Mouse (Mus musculus) frontal cortex, postnatal 14 days (tissue): ENCODE results near the gene Shc1.
"Not testable (repeated sequence)": the region's sequence is repeated elsewhere in the genome, so short reads cannot be mapped to it uniquely, and the experiment has no call there.

Experiments used
- DNase-seq, 2 experiments: peaks; one replicate each; pipeline ENCODE4 v3.0.0; 2022; ENCODE audit warnings: low spot score in 2 of 2

Gene Shc1

GRCm38 (mm10) chr3:89418861-89419250 lies 613 bp downstream of the Shc1 start:
- no peak for DNase-seq

- DNase-seq: no peak
Observed at GRCm38 (mm10) chr3:89419571-89419970, 1.3 kb downstream of the Shc1 start.

GRCm38 (mm10) chr3:89419981-89420380 lies 1.7 kb downstream of the Shc1 start:
- no peak for DNase-seq

GRCm38 (mm10) chr3:89420421-89420820 lies 2.2 kb downstream of the Shc1 start:
- no peak for DNase-seq

- peak; percentile 54 to 55 for DNase-seq
Observed at GRCm38 (mm10) chr3:89421002-89421774, 2.9 kb downstream of the Shc1 start.

- no peak for DNase-seq
Observed at GRCm38 (mm10) chr3:89421810-89422473, 3.7 kb downstream of the Shc1 start.

DNA sequence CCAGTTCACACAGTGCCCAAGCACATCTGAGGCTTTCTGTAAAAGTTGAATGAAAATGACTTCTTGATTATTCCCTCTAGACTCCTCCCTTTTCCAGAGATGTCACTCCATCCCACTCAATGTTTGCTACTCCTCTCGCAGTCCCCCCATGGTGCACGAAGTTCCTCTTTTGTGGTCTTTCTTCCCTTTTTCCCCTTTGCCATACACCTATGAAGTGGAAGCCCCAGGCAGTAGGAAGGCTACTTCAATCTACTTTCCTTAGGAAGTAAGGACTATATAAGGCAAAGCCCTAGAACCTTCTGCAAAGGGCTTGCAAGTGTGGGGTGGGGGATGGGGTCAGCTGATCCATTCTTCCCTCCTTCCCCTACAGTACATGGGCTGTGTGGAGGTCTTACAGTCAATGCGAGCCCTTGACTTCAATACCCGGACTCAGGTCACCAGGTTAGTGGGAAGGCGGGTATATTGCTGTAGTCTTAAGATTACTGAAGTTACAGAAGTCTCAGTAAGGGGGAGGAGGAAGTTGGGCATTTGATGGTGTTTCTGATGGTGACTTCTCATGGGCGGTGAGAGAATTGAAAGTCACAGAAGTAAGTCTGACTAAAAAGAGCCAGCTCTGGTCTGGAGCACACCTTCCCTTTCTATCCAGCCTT lies 4.4 kb downstream of the Shc1 start:
- no peak for DNase-seq

DNA sequence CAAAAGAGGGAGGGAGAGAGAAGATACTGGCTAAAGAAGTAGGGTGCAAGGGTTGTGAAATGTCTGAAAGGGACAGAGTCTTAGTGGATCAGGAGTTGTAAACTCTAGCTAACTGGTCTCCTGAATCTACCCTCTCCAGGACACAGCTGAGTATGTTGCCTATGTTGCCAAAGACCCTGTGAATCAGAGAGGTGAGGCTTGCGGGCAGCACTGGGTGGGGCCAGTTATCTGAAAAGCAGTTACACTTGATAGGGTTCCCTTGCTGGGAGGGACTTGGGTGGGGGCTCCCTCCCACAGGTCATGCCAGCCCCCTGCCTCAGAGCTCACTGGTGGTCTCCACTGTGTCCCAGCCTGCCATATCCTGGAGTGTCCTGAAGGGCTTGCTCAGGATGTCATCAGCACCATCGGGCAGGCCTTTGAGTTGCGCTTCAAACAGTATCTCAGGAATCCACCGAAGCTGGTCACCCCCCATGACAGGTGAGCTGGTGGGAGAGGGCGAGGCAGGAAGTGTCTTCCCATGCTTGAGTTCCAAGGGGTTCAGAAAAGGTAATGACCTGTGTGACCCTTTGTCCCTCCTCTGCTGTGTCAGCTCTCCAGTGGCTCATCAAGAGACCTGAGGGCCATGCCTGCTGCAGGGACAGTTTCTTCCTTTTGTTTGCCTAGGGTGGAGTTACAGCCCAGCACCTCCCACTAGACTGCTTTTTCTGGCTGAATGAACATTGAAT lies 6.3 kb downstream of the Shc1 start:
- no peak for DNase-seq

- no peak for DNase-seq
Observed at GRCm38 (mm10) chr3:89425141-89425525, 6.9 kb downstream of the Shc1 start.

DNA sequence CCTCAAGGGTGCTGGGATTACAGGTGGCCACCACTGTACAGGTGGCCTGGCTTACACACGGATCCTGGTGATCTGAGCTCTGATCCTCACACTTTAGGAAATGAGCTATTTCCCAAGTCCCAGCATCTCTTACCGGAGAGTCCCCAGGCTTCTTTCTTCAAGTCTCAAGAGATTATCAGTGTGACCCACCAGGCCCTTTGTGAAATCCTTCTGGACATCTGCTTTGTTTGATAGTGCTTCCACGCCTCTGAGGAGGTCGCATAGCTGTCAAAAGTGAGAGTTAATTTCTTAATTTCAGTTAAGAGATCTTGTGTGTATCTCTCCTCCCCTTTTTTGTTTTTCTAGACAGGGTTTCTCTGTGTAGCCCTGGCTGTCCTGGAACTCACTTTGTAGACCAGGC lies 7.6 kb downstream of the Shc1 start:
- no peak for DNase-seq

GRCm38 (mm10) chr3:89429021-89429420 lies 10.8 kb downstream of the Shc1 start:
- DNase-seq: not testable (repeated sequence)

- peak; percentile 92 to 93 for DNase-seq
Observed at GRCm38 (mm10) chr3:89430171-89431159, 12.2 kb downstream of the Shc1 start, which contains the start of gene Pygo2. Pygo2 (plus strand) TSS chr3:89430214.

DNA sequence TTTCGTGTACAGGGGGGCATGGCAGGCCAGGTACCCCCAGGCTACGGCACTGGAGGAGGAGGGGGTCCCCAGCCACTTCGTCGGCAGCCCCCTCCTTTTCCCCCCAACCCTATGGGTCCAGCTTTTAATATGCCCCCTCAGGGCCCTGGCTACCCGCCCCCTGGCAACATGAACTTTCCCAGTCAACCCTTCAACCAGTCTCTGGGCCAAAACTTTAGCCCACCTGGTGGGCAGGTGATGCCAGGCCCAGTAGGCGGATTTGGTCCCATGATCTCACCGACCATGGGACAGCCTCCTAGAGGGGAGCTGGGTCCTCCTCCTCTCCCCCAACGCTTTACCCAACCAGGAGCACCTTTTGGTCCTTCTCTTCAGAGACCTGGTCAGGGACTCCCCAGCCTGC lies 14.4 kb downstream of the Shc1 start:
- DNase-seq: no peak

DNA sequence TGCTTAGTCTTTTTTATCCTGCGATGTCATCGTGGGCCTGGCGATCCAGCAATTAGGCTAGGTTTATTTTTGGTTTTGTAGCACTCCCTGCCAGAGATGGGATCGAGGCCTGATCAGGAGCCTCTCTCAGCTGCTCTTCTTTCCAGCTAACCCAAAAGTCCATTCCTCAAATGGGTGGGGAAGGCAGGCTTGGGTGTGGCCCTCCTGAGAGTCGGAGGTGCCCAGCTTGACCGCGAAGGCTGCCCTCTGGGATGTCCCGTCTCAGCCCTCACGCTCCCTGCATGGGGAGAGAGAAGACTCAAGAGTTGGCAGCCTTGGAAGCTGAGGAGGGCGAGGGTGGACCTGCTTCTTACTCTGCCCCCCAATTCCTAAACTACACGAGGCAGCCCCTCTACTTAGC lies 16.3 kb downstream of the Shc1 start:
- no peak for DNase-seq

DNA sequence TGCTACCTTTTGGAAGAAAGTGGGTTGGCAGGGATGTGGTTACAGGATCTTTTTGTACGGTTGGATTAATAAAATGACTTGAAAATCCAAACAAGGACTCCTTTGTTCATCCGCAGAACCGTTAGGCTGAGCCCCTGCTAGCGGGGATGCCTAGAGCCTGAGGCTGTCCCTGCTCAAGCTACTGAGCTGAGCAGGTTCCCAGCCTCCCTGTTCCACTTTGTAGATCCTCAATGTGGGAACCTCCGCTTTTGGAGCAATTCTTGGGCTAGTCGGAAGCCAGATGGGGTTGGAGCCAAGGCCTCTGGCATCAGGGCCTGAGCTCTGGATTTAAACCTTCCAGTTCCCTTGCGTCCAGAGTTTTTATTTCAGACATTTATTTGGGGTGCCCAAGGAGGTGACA lies 16.8 kb downstream of the Shc1 start:
- DNase-seq: no peak

GRCm38 (mm10) chr3:89436176-89437113 lies 18.2 kb downstream of the Shc1 start, which contains the start of gene Pbxip1:
Pbxip1 (plus strand) TSS chr3:89436706.
- DNase-seq: no peak

DNA sequence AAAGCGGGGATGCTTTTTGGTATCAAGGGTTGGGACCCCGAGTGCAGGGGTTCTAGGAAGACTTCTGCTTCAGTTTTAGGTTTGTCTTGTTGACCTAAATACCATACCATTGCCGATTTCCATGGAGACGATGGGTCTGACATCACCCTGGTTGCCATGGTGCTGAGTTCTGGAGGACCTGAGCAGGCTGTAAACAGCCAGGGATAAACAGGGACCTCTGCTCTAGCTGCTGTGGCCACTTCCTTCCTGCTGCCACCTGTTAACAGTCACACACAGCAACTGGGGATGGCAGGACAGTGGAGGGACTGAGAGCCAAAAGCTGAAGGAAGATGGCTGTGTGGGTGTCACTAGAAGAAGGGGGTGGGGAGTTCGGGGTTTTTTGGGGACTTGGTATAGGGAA lies 19.0 kb downstream of the Shc1 start:
- no peak for DNase-seq

DNA sequence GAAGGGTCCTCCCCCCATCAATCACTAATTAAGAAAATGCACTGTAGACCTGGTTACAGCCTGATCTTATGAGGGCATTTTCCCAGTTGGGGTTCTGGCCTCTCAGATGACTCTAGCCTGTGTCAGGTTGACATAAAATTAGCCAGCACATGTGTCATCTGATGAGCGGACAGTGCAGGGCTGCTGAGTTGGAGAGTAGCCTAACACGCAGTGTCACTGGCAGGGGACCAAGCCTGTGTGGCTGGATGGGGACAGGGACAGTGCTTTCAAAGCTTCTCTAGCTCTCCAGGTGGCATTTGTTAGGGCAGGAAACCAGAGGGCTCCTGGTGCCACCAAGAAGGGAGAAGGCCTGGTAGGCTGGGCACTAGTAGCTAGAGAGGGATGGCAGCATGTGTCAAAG lies 22.4 kb downstream of the Shc1 start:
- DNase-seq: no peak

- no peak for DNase-seq
Observed at GRCm38 (mm10) chr3:89448720-89449537, 30.7 kb downstream of the Shc1 start.
